Mouse (Mus musculus): ENCODE results near the gene Kcnj9.

The Kcnj9 gene

GRCm38 (mm10) chr1:172288900-172289616 is 40.1 kb downstream of the Kcnj9 start:
- DNase-seq, result no peak

GRCm38 (mm10) chr1:172286740-172287139 is 42.4 kb downstream of the Kcnj9 start:
- DNase-seq, result no peak

DNA sequence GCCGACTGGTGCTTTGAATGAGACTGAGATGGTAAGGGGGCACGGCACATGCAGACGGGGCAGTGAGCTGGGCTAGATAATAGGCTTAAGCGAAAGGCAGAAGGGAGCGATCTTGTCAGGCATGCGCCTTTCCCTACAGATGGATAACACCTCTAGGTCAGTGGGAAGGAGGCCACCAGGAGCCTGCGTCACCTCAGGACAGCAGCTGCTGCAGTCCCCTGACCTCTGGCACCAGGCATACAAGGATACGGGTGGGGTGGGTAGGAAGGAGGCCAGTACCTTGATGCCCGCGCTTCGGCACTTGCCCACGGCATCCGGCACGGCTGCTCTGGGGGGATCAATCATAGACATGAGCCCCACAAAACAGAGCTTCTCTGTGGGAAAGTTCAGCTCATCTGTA is 44.9 kb downstream of the Kcnj9 start:
- no peak for DNase-seq

DNA sequence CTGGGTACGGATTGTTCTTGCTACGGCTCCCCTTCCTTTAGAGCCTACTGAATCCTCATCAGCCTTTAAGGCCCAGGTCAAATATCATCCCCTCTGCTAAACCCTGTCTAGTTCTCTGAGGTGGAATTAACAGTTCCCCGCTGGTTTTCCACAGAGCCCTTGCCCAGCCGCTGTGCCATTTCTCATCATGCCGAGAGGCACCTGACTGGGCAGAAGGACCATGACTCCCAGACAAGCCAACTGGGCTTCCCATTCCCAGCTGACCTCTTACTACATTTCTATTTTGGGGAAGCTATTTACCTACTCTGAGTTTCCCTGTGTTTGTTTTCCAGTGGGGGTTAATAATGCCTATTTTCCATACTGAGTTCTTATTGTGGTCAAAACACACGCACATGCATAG is 46.0 kb downstream of the Kcnj9 start:
- no peak for DNase-seq

DNA sequence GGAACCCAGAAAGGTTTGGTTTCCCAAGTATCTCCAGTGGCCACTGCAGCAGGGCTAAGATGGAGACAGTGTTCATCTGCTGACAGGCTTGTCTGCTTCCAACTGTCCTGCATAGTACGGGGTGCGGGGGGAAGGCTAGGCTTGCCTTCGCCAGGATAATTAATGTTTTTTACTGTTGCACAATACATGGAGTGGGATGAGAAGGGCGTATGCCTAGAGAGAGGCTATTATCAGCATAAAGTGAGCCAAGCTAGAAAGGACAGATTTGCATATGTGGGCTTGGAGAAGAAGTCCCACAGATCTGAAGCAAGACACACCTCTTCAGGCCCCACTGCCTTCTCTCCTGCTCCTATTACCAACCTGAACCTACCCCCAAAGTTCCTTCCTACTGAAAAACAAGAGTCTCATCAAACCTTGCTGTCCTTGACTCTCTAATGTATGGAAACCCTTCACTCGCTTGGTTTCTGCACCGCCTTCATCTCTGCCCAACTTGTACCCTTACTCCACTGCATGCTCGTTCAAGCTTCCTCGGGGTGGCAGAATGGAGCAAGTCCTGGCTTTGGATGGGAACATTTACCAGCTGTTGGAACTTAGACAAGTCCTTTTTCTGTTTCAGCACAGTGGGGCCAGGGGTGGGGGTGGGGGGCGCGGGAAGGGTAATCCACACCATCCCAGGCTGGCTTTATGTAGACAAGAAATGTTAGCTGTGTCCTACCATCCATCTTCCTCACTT is 47.4 kb downstream of the Kcnj9 start:
- no peak for DNase-seq

- no peak for DNase-seq
Measured at GRCm38 (mm10) chr1:172279768-172280509, 49.2 kb downstream of the Kcnj9 start.

DNA sequence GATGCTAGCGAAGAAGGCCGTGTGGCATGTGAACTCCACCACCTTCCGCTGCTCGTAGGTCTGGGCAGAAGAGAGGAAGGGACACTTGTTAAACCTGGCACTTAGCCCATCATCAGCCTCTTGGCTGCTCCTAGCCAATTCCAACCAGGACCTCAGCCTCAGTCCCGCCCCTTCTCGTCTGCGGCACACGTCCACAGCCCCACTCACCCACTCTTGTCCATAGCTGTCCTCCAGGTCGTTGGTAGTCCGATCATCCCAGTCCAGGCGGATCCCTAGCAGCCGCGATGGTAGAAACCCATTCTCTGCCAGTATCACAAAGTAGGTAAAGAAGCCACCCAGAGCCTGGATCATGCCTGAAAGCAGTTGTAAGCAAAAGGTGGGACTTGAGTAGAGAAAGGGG is 50.8 kb downstream of the Kcnj9 start:
- no peak for DNase-seq

GRCm38 (mm10) chr1:172277172-172277571 is 51.9 kb downstream of the Kcnj9 start:
- no peak for DNase-seq

- DNase-seq, result no peak
Measured at GRCm38 (mm10) chr1:172274547-172274946, 54.6 kb downstream of the Kcnj9 start.

DNA sequence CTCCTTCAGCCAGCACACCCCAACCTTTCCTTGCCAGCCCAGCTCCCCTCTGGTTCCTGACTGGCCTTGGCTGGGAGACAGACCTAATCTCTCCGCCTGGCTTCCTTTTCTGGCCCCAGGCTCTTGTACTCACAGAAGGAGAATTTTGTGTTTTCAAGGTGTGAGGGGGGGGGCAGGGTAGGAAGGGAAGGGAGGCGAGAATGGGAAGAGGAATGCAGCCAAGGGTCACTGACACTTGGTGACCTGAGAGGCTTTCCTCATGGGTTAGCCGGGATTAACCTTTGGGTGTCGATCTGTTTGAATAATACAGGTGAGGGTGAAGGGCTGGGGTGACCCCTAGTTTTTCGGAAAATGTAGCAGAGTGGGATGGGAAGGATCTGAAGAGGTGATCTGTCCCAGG is 55.0 kb downstream of the Kcnj9 start:
- DNase-seq, result no peak

- no peak for DNase-seq
Measured at GRCm38 (mm10) chr1:172273386-172273785, 55.7 kb downstream of the Kcnj9 start.

DNA sequence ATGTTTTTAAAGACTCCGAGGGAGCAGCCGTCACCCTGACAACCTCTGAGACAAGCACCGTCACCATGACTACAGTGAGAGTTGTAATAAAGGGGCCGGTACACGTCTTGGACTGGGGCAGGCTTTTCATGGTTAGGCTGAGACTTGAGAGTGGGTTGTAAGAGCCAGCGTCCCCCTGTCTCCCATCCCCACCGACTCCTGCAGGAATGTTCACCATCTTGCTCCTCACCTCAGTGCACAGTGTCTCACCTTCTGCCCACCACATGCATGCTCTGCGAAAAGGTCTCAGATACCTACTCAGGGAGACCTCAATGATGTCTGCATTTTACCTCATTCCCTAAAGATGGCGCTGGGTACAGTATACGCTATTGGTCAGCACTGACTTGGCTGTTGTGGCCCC is 57.4 kb downstream of the Kcnj9 start:
- DNase-seq, result no peak

GRCm38 (mm10) chr1:172271208-172271607 is 57.9 kb downstream of the Kcnj9 start:
- DNase-seq, result no peak

Measured in cerebellum, postnatal 25 days (tissue).